Mouse (Mus musculus) intestine, postnatal 0 days (tissue): ENCODE measurements at regions not wholly inside any gene's neighbourhood (a gene's known extent, or its start where the extent isn't known, plus 50 kb on each side); places are given as distances from the start of the nearest gene placed in this dataset.

ENCODE experiments used
- ATAC-seq: fragments of 200-750 bp; cut with Nextera tagmentation; 2 replicates; pipeline ENCODE4 v1.8.0; 2017; ENCODE audit warnings: mild to moderate bottlenecking, moderate TSS enrichment, moderate library complexity
- H3K27ac ChIP-seq: fragments of 300-500 bp; sonication (generic); 2 replicates; pipeline ENCODE4 v1.5.1; 2014; ENCODE audit warnings: mild to moderate bottlenecking, low read depth, low read length, moderate library complexity
- H3K27me3 ChIP-seq: fragments of 300-500 bp; sonication (generic); replicated peaks from 2 replicates; pipeline ENCODE4 v1.6.1; 2014; ENCODE audit warnings: low read length, mixed read lengths; ENCODE audit not compliant: control insufficient read depth, insufficient read depth
- H3K36me3 ChIP-seq: fragments of 300-500 bp; sonication (generic); 2 replicates; pipeline ENCODE4 v1.6.1; 2014; ENCODE audit warnings: mild to moderate bottlenecking, moderate library complexity; ENCODE audit not compliant: control insufficient read depth, insufficient read depth
- H3K4me1 ChIP-seq: fragments of 300-500 bp; sonication (generic); replicated peaks from 2 replicates; pipeline ENCODE4 v1.6.1; 2014; ENCODE audit warnings: antibody characterized with exemption, low read length, mixed read lengths; ENCODE audit not compliant: control insufficient read depth, insufficient read depth
- H3K4me2 ChIP-seq: fragments of 300-500 bp; sonication (generic); replicated peaks from 2 replicates; pipeline ENCODE4 v1.6.1; 2014; ENCODE audit warnings: low read depth, mild to moderate bottlenecking, moderate library complexity
- H3K4me3 ChIP-seq: fragments of 300-500 bp; sonication (generic); 2 replicates; pipeline ENCODE4 v1.5.1; 2014; ENCODE audit warnings: low read depth, low read length
- H3K9ac ChIP-seq: fragments of 300-500 bp; sonication (generic); 2 replicates; pipeline ENCODE4 v1.6.1; 2014; ENCODE audit warnings: mild to moderate bottlenecking, low read depth, low read length
- H3K9me3 ChIP-seq: fragments of 300-500 bp; sonication (generic); 2 replicates; pipeline ENCODE4 v1.6.1; 2016; ENCODE audit warnings: mixed run types; ENCODE audit not compliant: control insufficient read depth
- CTCF ChIP-seq: sonication (generic); IDR thresholded peaks from 2 replicates; pipeline ENCODE4 v1.5.1; 2016; ENCODE audit warnings: low read depth, mild to moderate bottlenecking, control low read depth, antibody characterized with exemption, moderate library complexity
- whole genome bisulfite sequencing: fragments of 180-500 bp; shearing (Covaris S2); extraction: QIAGEN DNeasy Blood & Tissue Kit; methylation state at CpG from one replicate; pipeline ENCODE4 v1.1.7; 2014; 5-methylcytosine and 5-hydroxymethylcytosine counted together

GRCm38 (mm10) chr9:27214023-27214422, 58.8 kb upstream of the Jam3 start:
- Histone ChIP-seq H3K27ac (no peak overlapping the region), H3K4me3 (no peak overlapping the region), H3K4me1 (no peaks in the 10 kb centered on the region), H3K4me2 (no peak overlapping the region), H3K9ac (no peak overlapping the region), H3K36me3 (no peaks in the 10 kb centered on the region), H3K27me3 (no peaks in the 10 kb centered on the region), H3K9me3 (no peaks in the 10 kb centered on the region)
- TF ChIP-seq CTCF: no peak
- ATAC-seq: no peak
- 77% methylated on average over 3 of the region's 3 CpGs for WGBS

- no peak for TF ChIP-seq CTCF
- Histone ChIP-seq H3K4me1 (no peaks in the 10 kb centered on the region), H3K36me3 (no peaks in the 10 kb centered on the region), H3K9me3 (no peaks in the 10 kb centered on the region), H3K4me2 (no peak overlapping the region), H3K9ac (no peak overlapping the region), H3K4me3 (no peak overlapping the region), H3K27ac (no peak overlapping the region), H3K27me3 (no peaks in the 10 kb centered on the region)
- no peak for ATAC-seq
- WGBS: 19% methylated on average over 3 of the region's 3 CpGs
Measured at GRCm38 (mm10) chr9:27208840-27209239, 53.6 kb upstream of the Jam3 start.
